Mouse (Mus musculus): Measurements from ENCODE around the gene Supt4a. TPM values are rescaled to one million over a fixed set of nuclear protein-coding genes. Genes with fewer than 3 reads are reported as not detected.

Supt4a gene
- polyA plus RNA-seq, 1 experiment from 2014 or later = 177 TPM

- Histone ChIP-seq H3K4me1 (peaks cover 54% of the 10 kb centered on the region), H3K9me3 (replicated peaks) (no peaks in the 10 kb centered on the region), H3K27me3 (peaks cover 31% of the 10 kb centered on the region), H3K9ac (peak overlapping the region; percentile 79), H3K36me3 (ENCODE audit: poor library complexity, severe bottlenecking) (peaks cover 13% of the 10 kb centered on the region; the same call in 1 of the 2 replicates), H3K4me3 (peak overlapping the region; percentile 62), H3K4me2 (peak overlapping the region; percentile 95), H3K27ac (peak overlapping the region; percentile 51; the same call in 1 of the 2 replicates)
- ATAC-seq = no peak
- WGBS = 44% methylated on average over 12 of the region's 12 CpGs
These were observed 25.5 kb downstream of the Supt4a start for GRCm38 (mm10) chr11:87762702-87763385.

DNA sequence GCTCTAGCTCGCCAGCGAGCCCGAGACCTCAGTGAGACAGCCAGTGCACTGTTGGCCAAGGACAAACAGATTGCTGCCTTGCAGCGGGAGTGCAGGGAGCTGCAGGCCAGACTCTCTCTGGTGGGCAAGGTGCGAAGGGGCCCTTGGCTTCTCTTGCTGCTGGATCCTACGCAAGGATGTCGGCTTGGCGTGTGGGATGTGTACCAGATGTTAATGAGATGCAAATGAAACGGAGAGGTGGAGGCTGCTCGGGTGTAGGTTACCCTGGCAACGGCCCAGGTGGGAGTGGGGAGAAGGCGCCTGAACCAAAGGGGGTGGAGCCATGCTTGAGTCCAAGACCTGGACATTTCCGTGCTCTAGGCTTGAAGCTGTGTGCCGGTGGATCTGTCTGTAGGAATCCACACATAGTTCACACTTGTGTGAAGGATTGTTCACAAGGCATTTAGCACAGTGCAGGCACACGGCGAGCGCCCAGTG, 26.2 kb downstream of the Supt4a start:
- Histone ChIP-seq H3K27me3 (peaks cover 31% of the 10 kb centered on the region), H3K4me2 (peak overlapping the region; percentile 95), H3K4me1 (peaks cover 54% of the 10 kb centered on the region), H3K36me3 (ENCODE audit: poor library complexity, severe bottlenecking) (peaks cover 20% of the 10 kb centered on the region), H3K9me3 (replicated peaks) (no peaks in the 10 kb centered on the region), H3K27ac (peak overlapping the region; percentile 51), H3K9ac (peak overlapping the region; percentile 79), H3K4me3 (peak overlapping the region; percentile 62)
- WGBS = under 1% methylated on average over 17 of the region's 17 CpGs
- peak; percentile 41 for ATAC-seq

DNA sequence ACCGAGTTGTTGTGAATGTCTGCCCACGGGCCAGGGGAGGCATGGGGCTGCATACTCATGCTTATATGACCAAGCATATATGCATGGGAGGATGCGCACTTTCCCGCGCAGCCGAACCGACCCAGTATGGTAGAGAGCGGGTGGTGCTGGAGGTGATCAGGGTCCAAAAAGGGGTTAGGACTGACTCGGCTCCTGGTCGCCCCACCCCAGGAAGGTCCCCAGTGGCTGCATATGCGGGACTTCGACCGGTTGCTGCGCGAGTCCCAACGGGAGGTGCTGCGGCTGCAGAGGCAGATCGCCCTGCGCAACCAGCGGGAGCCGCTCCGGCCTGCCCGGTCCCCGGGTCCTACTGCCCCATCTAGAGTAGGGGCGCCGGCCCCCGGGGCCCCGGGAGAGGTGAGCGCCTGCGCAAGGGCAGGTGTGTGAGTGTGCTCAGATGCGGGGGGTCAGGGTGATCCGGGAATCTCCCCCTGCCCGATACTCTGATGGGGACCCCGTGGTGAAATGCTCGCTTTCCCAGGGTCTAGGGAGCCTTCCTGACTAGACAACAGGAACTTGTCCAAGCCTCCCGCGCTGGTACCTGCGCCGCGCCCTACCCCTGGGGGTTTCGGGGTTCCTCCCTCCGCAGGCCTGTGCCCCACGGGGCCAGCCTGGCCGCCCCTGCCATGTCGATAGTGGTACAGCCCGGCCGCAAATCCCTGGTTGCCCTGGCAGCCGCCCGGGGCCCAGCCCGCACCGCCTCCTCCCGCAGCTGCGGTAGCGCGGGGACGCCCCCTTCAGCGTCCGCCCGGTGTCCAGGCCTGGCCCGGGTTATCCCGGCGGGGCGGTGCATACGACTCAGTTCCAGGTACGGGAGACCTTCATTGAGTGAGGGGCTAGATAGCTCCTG, 26.9 kb downstream of the Supt4a start:
- under 1% methylated on average over 64 of the region's 65 CpGs for WGBS
- peak; percentile 41 for ATAC-seq
- Histone ChIP-seq H3K9ac (peak overlapping the region; percentile 79), H3K4me3 (peak overlapping the region; percentile 62), H3K36me3 (ENCODE audit: poor library complexity, severe bottlenecking) (peaks cover 22% of the 10 kb centered on the region), H3K27me3 (peaks cover 31% of the 10 kb centered on the region), H3K9me3 (replicated peaks) (no peaks in the 10 kb centered on the region), H3K27ac (peak overlapping the region; percentile 51), H3K4me1 (peaks cover 54% of the 10 kb centered on the region), H3K4me2 (peak overlapping the region; percentile 95)

GRCm38 (mm10) chr11:87768745-87769144, 31.4 kb downstream of the Supt4a start:
- Histone ChIP-seq H3K27me3 (peaks cover 7% of the 10 kb centered on the region; the same call in 1 of the 2 replicates), H3K4me1 (peaks cover 15% of the 10 kb centered on the region), H3K9ac (no peak overlapping the region), H3K36me3 (ENCODE audit: poor library complexity, severe bottlenecking) (peaks cover 52% of the 10 kb centered on the region), H3K9me3 (replicated peaks) (no peaks in the 10 kb centered on the region), H3K27ac (no peak overlapping the region), H3K4me2 (no peak overlapping the region), H3K4me3 (no peak overlapping the region)
- ATAC-seq = no peak
- 100% methylated on average over 4 of the region's 4 CpGs for WGBS

GRCm38 (mm10) chr11:87770989-87771388, 33.6 kb downstream of the Supt4a start:
- no peaks in the 10 kb centered on the region for H3K4me1 ChIP-seq
- ATAC-seq = no peak
- H3K27me3 ChIP-seq = peaks cover 7% of the 10 kb centered on the region; the same call in 1 of the 2 replicates
- 63% methylated on average over 3 of the region's 3 CpGs for WGBS
- H3K4me2 ChIP-seq = no peak overlapping the region
- no peaks in the 10 kb centered on the region for H3K9me3 ChIP-seq (replicated peaks)
- no peak overlapping the region for H3K9ac ChIP-seq
- H3K4me3 ChIP-seq = no peak overlapping the region
- no peak overlapping the region for H3K27ac ChIP-seq
- H3K36me3 ChIP-seq (ENCODE audit: poor library complexity, severe bottlenecking) = peaks cover 70% of the 10 kb centered on the region

DNA sequence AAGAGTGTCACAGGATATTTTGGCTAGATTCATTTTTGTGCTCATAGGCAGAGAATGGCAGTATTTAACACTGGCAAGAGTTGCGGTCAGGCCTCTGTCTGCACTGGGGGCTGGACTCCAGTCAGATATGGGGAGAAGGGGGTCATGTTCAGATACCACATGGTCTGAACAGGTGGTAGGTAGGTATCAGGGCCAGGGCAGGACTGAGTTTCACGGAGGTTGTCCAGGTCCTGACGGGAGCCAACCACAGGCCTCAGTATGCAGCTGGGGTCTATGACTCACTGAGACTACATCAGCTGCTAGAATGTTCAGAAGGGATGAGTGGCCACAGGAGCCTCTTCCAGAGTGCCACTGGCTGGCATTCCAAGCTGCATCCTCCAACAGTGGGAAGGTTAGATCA, 35.0 kb downstream of the Supt4a start:
- H3K36me3 ChIP-seq (ENCODE audit: poor library complexity, severe bottlenecking) = peaks cover 74% of the 10 kb centered on the region

GRCm38 (mm10) chr11:87778100-87778765, 40.9 kb downstream of the Supt4a start:
- peak overlapping the region; percentile 63 for H3K4me2 ChIP-seq
- H3K4me1 ChIP-seq = peaks cover 14% of the 10 kb centered on the region; the same call in 1 of the 2 replicates
- peaks cover 50% of the 10 kb centered on the region for H3K36me3 ChIP-seq (ENCODE audit: poor library complexity, severe bottlenecking)
- ATAC-seq = peak; percentile 87
- H3K27ac ChIP-seq = no peak overlapping the region
- peak overlapping the region; percentile 27 for H3K4me3 ChIP-seq
- H3K9ac ChIP-seq = peak overlapping the region; percentile 57
- H3K27me3 ChIP-seq = peaks cover 7% of the 10 kb centered on the region; the same call in 1 of the 2 replicates
- no peaks in the 10 kb centered on the region for H3K9me3 ChIP-seq (replicated peaks)
- WGBS = 10% methylated on average over 32 of the region's 32 CpGs

More for the DNA sequence above, 35.0 kb downstream of the Supt4a start:
- no peak for ATAC-seq
- 96% methylated on average over 3 of the region's 3 CpGs for WGBS
- Histone ChIP-seq H3K27ac (no peak overlapping the region), H3K4me2 (no peak overlapping the region), H3K9me3 (replicated peaks) (no peaks in the 10 kb centered on the region), H3K4me3 (no peak overlapping the region), H3K4me1 (no peaks in the 10 kb centered on the region), H3K27me3 (no peaks in the 10 kb centered on the region; the same call in 1 of the 2 replicates), H3K9ac (no peak overlapping the region)

DNA sequence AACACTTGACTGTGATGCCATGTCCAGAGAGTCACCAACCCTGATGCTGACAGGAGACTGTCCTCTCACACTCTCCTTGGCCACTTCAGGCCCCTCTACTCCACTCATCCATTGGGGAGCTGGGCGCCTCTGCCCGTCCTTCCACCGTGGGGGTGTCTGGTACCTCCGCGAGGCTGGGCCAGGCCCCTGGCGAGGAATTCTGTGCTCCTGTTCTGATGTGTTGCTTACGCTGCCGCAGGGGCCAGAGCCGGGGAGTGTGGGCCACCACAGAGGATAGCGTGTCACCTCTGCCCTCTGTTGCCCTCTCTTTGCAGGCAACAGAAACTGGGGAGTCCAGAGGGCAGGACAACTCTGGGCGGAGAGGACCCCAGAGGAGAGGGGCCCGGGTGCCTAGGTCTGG, 41.6 kb downstream of the Supt4a start:
- H3K4me3 ChIP-seq = peak overlapping the region; percentile 27; the same call in 1 of the 2 replicates

DNA sequence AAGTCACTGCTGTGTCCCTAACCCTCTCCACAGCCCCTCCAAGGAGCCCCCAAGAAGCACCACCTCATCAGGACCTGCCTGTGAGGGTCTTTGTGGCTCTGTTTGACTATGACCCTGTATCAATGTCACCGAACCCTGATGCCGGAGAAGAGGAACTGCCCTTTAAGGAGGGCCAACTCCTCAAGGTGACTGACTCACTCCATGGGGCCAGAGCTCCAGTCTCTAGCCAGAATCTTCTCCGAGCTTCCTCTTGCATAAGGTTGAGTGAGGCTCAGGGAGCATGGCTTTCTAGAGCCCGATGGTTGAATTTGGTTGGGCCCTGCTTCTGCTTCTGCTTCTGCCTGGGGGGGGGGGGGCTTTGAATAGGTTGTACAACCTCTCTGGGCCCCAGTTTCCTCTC, 42.0 kb downstream of the Supt4a start:
- peaks cover 47% of the 10 kb centered on the region for H3K36me3 ChIP-seq (ENCODE audit: poor library complexity, severe bottlenecking)
- H3K27me3 ChIP-seq = peaks cover 7% of the 10 kb centered on the region; the same call in 1 of the 2 replicates
- no peaks in the 10 kb centered on the region for H3K9me3 ChIP-seq (replicated peaks)
- H3K4me1 ChIP-seq = peaks cover 14% of the 10 kb centered on the region; the same call in 1 of the 2 replicates
- H3K9ac ChIP-seq = no peak overlapping the region
- no peak for ATAC-seq
- H3K4me3 ChIP-seq = no peak overlapping the region
- H3K4me2 ChIP-seq = 0 out of 2 replicates have a peak overlapping the region, but pooled peaks have one; percentile 63
- WGBS = 81% methylated on average over 4 of the region's 4 CpGs
- no peak overlapping the region for H3K27ac ChIP-seq

More for the DNA sequence above, 41.6 kb downstream of the Supt4a start:
- no peaks in the 10 kb centered on the region for H3K9me3 ChIP-seq (replicated peaks)
- H3K9ac ChIP-seq = peak overlapping the region; percentile 57; the same call in 1 of the 2 replicates
- peaks cover 7% of the 10 kb centered on the region; the same call in 1 of the 2 replicates for H3K27me3 ChIP-seq
- peak; percentile 31; the same call in 1 of the 2 replicates for ATAC-seq
- 44% methylated on average over 12 of the region's 12 CpGs for WGBS
- H3K36me3 ChIP-seq (ENCODE audit: poor library complexity, severe bottlenecking) = peaks cover 48% of the 10 kb centered on the region
- peaks cover 14% of the 10 kb centered on the region; the same call in 1 of the 2 replicates for H3K4me1 ChIP-seq
- H3K27ac ChIP-seq = no peak overlapping the region
- H3K4me2 ChIP-seq = peak overlapping the region; percentile 63

GRCm38 (mm10) chr11:87780130-87780529, 42.8 kb downstream of the Supt4a start:
- ATAC-seq = no peak
- Histone ChIP-seq H3K4me3 (no peak overlapping the region), H3K36me3 (ENCODE audit: poor library complexity, severe bottlenecking) (peaks cover 46% of the 10 kb centered on the region), H3K27ac (no peak overlapping the region), H3K9me3 (replicated peaks) (no peaks in the 10 kb centered on the region), H3K27me3 (peaks cover 7% of the 10 kb centered on the region; the same call in 1 of the 2 replicates), H3K4me1 (peaks cover 14% of the 10 kb centered on the region; the same call in 1 of the 2 replicates), H3K4me2 (no peak overlapping the region), H3K9ac (no peak overlapping the region)
- WGBS = 85% methylated on average over 8 of the region's 8 CpGs

GRCm38 (mm10) chr11:87790088-87790487, 52.7 kb downstream of the Supt4a start:
- H3K9me3 ChIP-seq (replicated peaks) = no peaks in the 10 kb centered on the region
- no peak overlapping the region for H3K4me3 ChIP-seq
- no peaks in the 10 kb centered on the region for H3K4me1 ChIP-seq
- no peaks in the 10 kb centered on the region for H3K27me3 ChIP-seq
- H3K9ac ChIP-seq = no peak overlapping the region
- H3K27ac ChIP-seq = no peak overlapping the region
- ATAC-seq = no peak
- H3K36me3 ChIP-seq (ENCODE audit: poor library complexity, severe bottlenecking) = peaks cover 7% of the 10 kb centered on the region
- no peak overlapping the region for H3K4me2 ChIP-seq
- 90% methylated on average over 6 of the region's 6 CpGs for WGBS

Data from forebrain, embryonic 13.5 days (tissue).